Mouse (Mus musculus) bone marrow, adult 2 months (tissue): ENCODE results near the gene Six6.

Experiments used
- CTCF ChIP-seq: fragments of 200-500 bp; IDR thresholded peaks from 2 replicates; pipeline ENCODE4 v1.5.1; 2011; ENCODE audit warnings: low read length, control low read depth; ENCODE audit not compliant: control insufficient read depth, insufficient read depth
- POLR2A ChIP-seq: fragments of 200-500 bp; IDR thresholded peaks from 2 replicates; pipeline ENCODE4 v1.6.1; 2011; ENCODE audit warnings: low read depth, mild to moderate bottlenecking, control low read depth, low read length, borderline replicate concordance; ENCODE audit not compliant: control insufficient read depth

- TF ChIP-seq POLR2A: no peak
- TF ChIP-seq CTCF: no peak
Measured at GRCm38 (mm10) chr12:72982616-72983015, 42.9 kb downstream of the Six6 start.
